Mouse (Mus musculus) neural tube, embryonic 15.5 days (tissue): ENCODE measurements around the gene Camta1. TPM values are rescaled to one million over a fixed set of nuclear protein-coding genes. Genes with fewer than 3 reads are reported as not detected.

Source experiments
- ATAC-seq: fragments of 200-750 bp; cut with Nextera tagmentation; 2 replicates; pipeline ENCODE4 v1.8.0; 2017; ENCODE audit warnings: mild to moderate bottlenecking, moderate TSS enrichment, moderate library complexity; ENCODE audit not compliant: low FRiP score
- H3K27ac ChIP-seq: fragments of 300-500 bp; sonication (generic); replicated peaks from 2 replicates; pipeline ENCODE4 v1.5.1; 2015; ENCODE audit warnings: mild to moderate bottlenecking, inconsistent platforms
- H3K27me3 ChIP-seq: fragments of 300-500 bp; sonication (generic); replicated peaks from 2 replicates; pipeline ENCODE4 v1.6.1; 2015; ENCODE audit warnings: inconsistent platforms
- H3K36me3 ChIP-seq: fragments of 300-500 bp; sonication (generic); 2 replicates; pipeline ENCODE4 v1.6.1; 2015; ENCODE audit warnings: inconsistent platforms
- H3K4me1 ChIP-seq: fragments of 300-500 bp; sonication (generic); 2 replicates; pipeline ENCODE4 v1.6.1; 2015; ENCODE audit warnings: inconsistent platforms
- H3K4me2 ChIP-seq: fragments of 300-500 bp; sonication (generic); 2 replicates; pipeline ENCODE4 v1.6.1; 2015; ENCODE audit warnings: inconsistent platforms, mild to moderate bottlenecking, moderate library complexity
- H3K4me3 ChIP-seq: fragments of 300-500 bp; sonication (generic); replicated peaks from 2 replicates; pipeline ENCODE4 v1.5.1; 2015; ENCODE audit warnings: mild to moderate bottlenecking, inconsistent platforms
- H3K9ac ChIP-seq: fragments of 300-500 bp; sonication (generic); replicated peaks from 2 replicates; pipeline ENCODE4 v1.6.1; 2015; ENCODE audit warnings: mild to moderate bottlenecking, inconsistent platforms
- H3K9me3 ChIP-seq: fragments of 300-500 bp; sonication (generic); replicated peaks from 2 replicates; pipeline ENCODE4 v1.6.1; 2016; ENCODE audit warnings: inconsistent platforms
- WGBS: fragments of 180-500 bp; shearing (Covaris S2); methylation state at CpG from one replicate; pipeline ENCODE4 v1.1.7; 2015; ENCODE audit warnings: mixed read lengths; 5-methylcytosine and 5-hydroxymethylcytosine counted together
- polyA plus RNA-seq: library from polyadenylated mRNA; unstranded; fragments of >200 nt; fragmentation: Nextera tagmentation; extraction: Ambion mirVana; gene quantifications from 2 replicates; pipeline ENCODE4 v1.2.1, GENCODE M21; 2015

The Camta1 gene
- polyA plus RNA-seq, 1 experiment from 2014 or later: 161 TPM

- H3K27ac ChIP-seq: no peak overlapping the region
- no peaks in the 10 kb centered on the region for H3K9me3 ChIP-seq
- no peak overlapping the region for H3K4me2 ChIP-seq
- H3K4me1 ChIP-seq: peaks cover 54% of the 10 kb centered on the region
- no peaks in the 10 kb centered on the region for H3K36me3 ChIP-seq
- H3K27me3 ChIP-seq: peaks cover 10% of the 10 kb centered on the region; the same call in 1 of the 2 replicates
- H3K9ac ChIP-seq: no peak overlapping the region
- ATAC-seq: no peak
- H3K4me3 ChIP-seq: no peak overlapping the region
- WGBS: 31% methylated on average over 4 of the region's 4 CpGs
Observed at GRCm38 (mm10) chr4:151154306-151154705, 707.4 kb downstream of the Camta1 start.

GRCm38 (mm10) chr4:151152010-151152409 is 709.7 kb downstream of the Camta1 start:
- Histone ChIP-seq H3K36me3 (no peaks in the 10 kb centered on the region), H3K27ac (peak overlapping the region; percentile 72), H3K9ac (no peak overlapping the region), H3K4me3 (no peak overlapping the region), H3K4me2 (no peak overlapping the region), H3K9me3 (no peaks in the 10 kb centered on the region), H3K4me1 (peaks cover 62% of the 10 kb centered on the region), H3K27me3 (peaks cover 5% of the 10 kb centered on the region; the same call in 1 of the 2 replicates)
- WGBS: 76% methylated on average over 6 of the region's 6 CpGs
- no peak for ATAC-seq

- Histone ChIP-seq H3K4me3 (no peak overlapping the region), H3K9me3 (no peaks in the 10 kb centered on the region), H3K4me2 (no peak overlapping the region), H3K27me3 (no peaks in the 10 kb centered on the region; the same call in 1 of the 2 replicates), H3K27ac (peak overlapping the region; percentile 72), H3K4me1 (peaks cover 57% of the 10 kb centered on the region), H3K9ac (no peak overlapping the region), H3K36me3 (no peaks in the 10 kb centered on the region)
- 49% methylated on average over 11 of the region's 11 CpGs for WGBS
- ATAC-seq: peak; percentile 39; the same call in 1 of the 2 replicates
Observed at GRCm38 (mm10) chr4:151150842-151151241, 710.8 kb downstream of the Camta1 start.

- Histone ChIP-seq H3K4me3 (no peak overlapping the region), H3K4me1 (peaks cover 53% of the 10 kb centered on the region), H3K36me3 (peaks cover 1% of the 10 kb centered on the region; the same call in 1 of the 2 replicates), H3K27ac (peak overlapping the region; percentile 72), H3K27me3 (no peaks in the 10 kb centered on the region; the same call in 1 of the 2 replicates), H3K4me2 (no peak overlapping the region), H3K9me3 (no peaks in the 10 kb centered on the region), H3K9ac (no peak overlapping the region)
- ATAC-seq: no peak
- WGBS: 67% methylated on average over 11 of the region's 11 CpGs
Observed at GRCm38 (mm10) chr4:151150115-151150514, 711.6 kb downstream of the Camta1 start.

- Histone ChIP-seq H3K36me3 (peaks cover 17% of the 10 kb centered on the region), H3K27ac (no peak overlapping the region), H3K4me3 (no peak overlapping the region), H3K27me3 (no peaks in the 10 kb centered on the region; the same call in 1 of the 2 replicates), H3K4me2 (no peak overlapping the region), H3K9me3 (peaks cover 5% of the 10 kb centered on the region; the same call in 1 of the 2 replicates), H3K9ac (no peak overlapping the region), H3K4me1 (peaks cover 40% of the 10 kb centered on the region)
- no peak for ATAC-seq
- 15% methylated on average over 12 of the region's 12 CpGs for WGBS
Observed at GRCm38 (mm10) chr4:151147541-151147940, 714.1 kb downstream of the Camta1 start.

- Histone ChIP-seq H3K4me3 (no peak overlapping the region), H3K36me3 (peaks cover 17% of the 10 kb centered on the region), H3K9me3 (peaks cover 5% of the 10 kb centered on the region; the same call in 1 of the 2 replicates), H3K27ac (no peak overlapping the region), H3K27me3 (no peaks in the 10 kb centered on the region; the same call in 1 of the 2 replicates), H3K4me1 (peaks cover 37% of the 10 kb centered on the region), H3K9ac (no peak overlapping the region), H3K4me2 (no peak overlapping the region)
- no peak for ATAC-seq
- 90% methylated on average over 14 of the region's 14 CpGs for WGBS
Observed at GRCm38 (mm10) chr4:151144121-151144520, 717.6 kb downstream of the Camta1 start.

GRCm38 (mm10) chr4:151141196-151141880 is 720.3 kb downstream of the Camta1 start:
- H3K36me3 ChIP-seq: peaks cover 17% of the 10 kb centered on the region
- ATAC-seq: peak; percentile 76
- H3K9me3 ChIP-seq: peaks cover 5% of the 10 kb centered on the region; the same call in 1 of the 2 replicates
- H3K9ac ChIP-seq: peak overlapping the region; percentile 48
- H3K4me2 ChIP-seq: peak overlapping the region; percentile 58
- peak overlapping the region; percentile 22 for H3K4me3 ChIP-seq
- peak overlapping the region; percentile 97 for H3K27ac ChIP-seq
- H3K4me1 ChIP-seq: peaks cover 44% of the 10 kb centered on the region
- 1% methylated on average over 13 of the region's 13 CpGs for WGBS
- no peaks in the 10 kb centered on the region for H3K27me3 ChIP-seq

GRCm38 (mm10) chr4:151140368-151140982 is 721.2 kb downstream of the Camta1 start:
- no peak overlapping the region; the same call in 1 of the 2 replicates for H3K4me3 ChIP-seq
- peak overlapping the region; percentile 97 for H3K27ac ChIP-seq
- peaks cover 44% of the 10 kb centered on the region for H3K4me1 ChIP-seq
- peak overlapping the region; percentile 58 for H3K4me2 ChIP-seq
- H3K9ac ChIP-seq: peak overlapping the region; percentile 39
- H3K36me3 ChIP-seq: peaks cover 17% of the 10 kb centered on the region
- peaks cover 5% of the 10 kb centered on the region; the same call in 1 of the 2 replicates for H3K9me3 ChIP-seq
- no peaks in the 10 kb centered on the region for H3K27me3 ChIP-seq
- under 1% methylated on average over 20 of the region's 20 CpGs for WGBS
- ATAC-seq: peak; percentile 81

- peak; percentile 6; the same call in 1 of the 2 replicates for ATAC-seq
- H3K4me2 ChIP-seq: peak overlapping the region; percentile 58
- H3K9me3 ChIP-seq: 0 out of 2 replicates have a peak, but pooled peaks cover under 1% of the 10 kb centered on the region
- WGBS: 3% methylated on average over 20 of the region's 20 CpGs
- H3K4me3 ChIP-seq: peak overlapping the region; percentile 16; the same call in 1 of the 2 replicates
- peak overlapping the region; percentile 97 for H3K27ac ChIP-seq
- H3K4me1 ChIP-seq: peaks cover 44% of the 10 kb centered on the region
- H3K36me3 ChIP-seq: peaks cover 7% of the 10 kb centered on the region
- H3K9ac ChIP-seq: peak overlapping the region; percentile 39
- no peaks in the 10 kb centered on the region for H3K27me3 ChIP-seq
Observed at GRCm38 (mm10) chr4:151139053-151139840, 722.4 kb downstream of the Camta1 start.

- no peaks in the 10 kb centered on the region for H3K9me3 ChIP-seq
- H3K36me3 ChIP-seq: peaks cover under 1% of the 10 kb centered on the region; the same call in 1 of the 2 replicates
- peak overlapping the region; percentile 58 for H3K4me2 ChIP-seq
- H3K4me1 ChIP-seq: peaks cover 48% of the 10 kb centered on the region
- peak overlapping the region; percentile 34 for H3K9ac ChIP-seq
- H3K27me3 ChIP-seq: no peaks in the 10 kb centered on the region
- H3K4me3 ChIP-seq: peak overlapping the region; percentile 16; the same call in 1 of the 2 replicates
- 25% methylated on average over 2 of the region's 2 CpGs for WGBS
- no peak for ATAC-seq
- peak overlapping the region; percentile 97 for H3K27ac ChIP-seq
Observed at GRCm38 (mm10) chr4:151138586-151138985, 723.1 kb downstream of the Camta1 start.

- no peak for ATAC-seq
- Histone ChIP-seq H3K4me2 (peak overlapping the region; percentile 58), H3K4me1 (peaks cover 48% of the 10 kb centered on the region), H3K27ac (peak overlapping the region; percentile 97), H3K4me3 (no peak overlapping the region; the same call in 1 of the 2 replicates), H3K9ac (no peak overlapping the region), H3K9me3 (no peaks in the 10 kb centered on the region), H3K36me3 (no peaks in the 10 kb centered on the region), H3K27me3 (no peaks in the 10 kb centered on the region)
- WGBS: 15% methylated on average over 10 of the region's 10 CpGs
Observed at GRCm38 (mm10) chr4:151138135-151138534, 723.5 kb downstream of the Camta1 start.
